Mouse (Mus musculus) ES-E14 (cell line): ENCODE data around the gene Sod1.

Source experiments
- HCFC1 ChIP-seq: IDR thresholded peaks from 2 replicates; pipeline ENCODE4 v1.6.1; 2012; ENCODE audit warnings: low read length, inconsistent platforms, borderline replicate concordance; ENCODE audit not compliant: insufficient read depth
- MAFK ChIP-seq: IDR thresholded peaks from 2 replicates; pipeline ENCODE4 v1.6.1; 2014; ENCODE audit warnings: mild to moderate bottlenecking, low read depth, low read length, inconsistent platforms; ENCODE audit not compliant: insufficient read depth
- ZC3H11A ChIP-seq: IDR thresholded peaks from 2 replicates; pipeline ENCODE4 v1.6.1; 2012; ENCODE audit warnings: low read depth, mild to moderate bottlenecking, inconsistent platforms, low read length, borderline replicate concordance
- ZNF384 ChIP-seq: IDR thresholded peaks from 2 replicates; pipeline ENCODE4 v1.6.1; 2012; ENCODE audit warnings: low read depth, low read length, inconsistent platforms

GRCm38 (mm10) chr16:90203226-90203962, 17.2 kb upstream of the Sod1 start:
- TF ChIP-seq ZNF384 (no peak), MAFK (no peak), ZC3H11A (no peak), HCFC1 (no peak)
